Mouse (Mus musculus): ENCODE results near the gene Sv2a.
A peak's percentile ranks its signal among the peaks of the same experiment; 100 is the strongest.
"Not testable (repeated sequence)": the region's sequence is repeated elsewhere in the genome, so short reads cannot be mapped to it uniquely, and the experiment has no call there.

Gene Sv2a

GRCm38 (mm10) chr3:96220131-96220764 lies 39.3 kb downstream of the Sv2a start:
- peak; percentile 67 for DNase-seq (ENCODE audit: low read depth, low spot score)

GRCm38 (mm10) chr3:96220765-96221639 lies 40.1 kb downstream of the Sv2a start, which contains the start of the genes Hist2h2ac and Hist2h2be:
Gene Hist2h2ac, minus strand, starts transcription at chr3:96220880.
Gene Hist2h2be, plus strand, starts transcription at chr3:96221119.
- DNase-seq (ENCODE audit: low read depth, low spot score), result peak; percentile 91

- no peak for DNase-seq (ENCODE audit: low read depth, low spot score)
Measured at GRCm38 (mm10) chr3:96221640-96222038, 40.7 kb downstream of the Sv2a start.

DNA sequence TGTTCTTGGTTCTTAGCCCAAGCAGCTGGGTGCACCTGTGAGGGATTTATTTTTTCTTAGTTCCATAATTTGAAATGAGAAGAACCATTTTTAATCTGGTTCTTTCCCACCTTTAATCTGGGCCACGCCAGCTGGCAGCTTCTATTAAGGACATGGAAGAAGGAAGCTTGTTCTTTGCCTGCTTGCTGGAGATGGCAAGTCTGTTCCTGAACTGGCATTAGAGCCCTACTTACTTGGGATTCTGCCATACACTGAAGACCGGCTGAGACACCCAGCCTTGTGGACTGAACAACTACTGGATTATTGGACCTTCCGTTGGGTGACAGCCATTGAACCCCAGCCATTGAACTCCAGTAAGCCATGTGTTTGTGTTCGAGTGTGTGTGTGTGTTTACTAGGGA lies 41.8 kb downstream of the Sv2a start:
- no peak for DNase-seq (ENCODE audit: low read depth, low spot score)

DNA sequence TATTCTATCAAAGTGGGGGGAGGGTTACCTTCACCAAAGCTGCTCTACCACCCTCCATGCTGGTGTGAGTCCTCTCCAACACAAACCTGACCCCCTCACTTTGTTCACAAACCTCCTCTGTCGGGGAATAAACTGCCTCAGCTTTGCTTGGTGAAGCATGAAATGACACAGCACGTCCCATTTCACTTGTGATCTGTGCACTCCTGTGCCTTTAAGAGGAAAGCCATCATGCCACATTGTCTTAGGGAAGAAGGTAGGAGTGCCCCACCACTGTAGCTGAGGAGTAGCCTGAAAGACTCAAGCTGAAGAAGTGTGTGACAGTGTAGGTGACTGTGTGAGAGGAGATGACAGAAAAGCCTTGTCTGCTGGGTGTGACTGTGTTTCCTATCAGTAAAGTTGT lies 44.5 kb downstream of the Sv2a start:
- no peak for DNase-seq (ENCODE audit: low read depth, low spot score)

DNA sequence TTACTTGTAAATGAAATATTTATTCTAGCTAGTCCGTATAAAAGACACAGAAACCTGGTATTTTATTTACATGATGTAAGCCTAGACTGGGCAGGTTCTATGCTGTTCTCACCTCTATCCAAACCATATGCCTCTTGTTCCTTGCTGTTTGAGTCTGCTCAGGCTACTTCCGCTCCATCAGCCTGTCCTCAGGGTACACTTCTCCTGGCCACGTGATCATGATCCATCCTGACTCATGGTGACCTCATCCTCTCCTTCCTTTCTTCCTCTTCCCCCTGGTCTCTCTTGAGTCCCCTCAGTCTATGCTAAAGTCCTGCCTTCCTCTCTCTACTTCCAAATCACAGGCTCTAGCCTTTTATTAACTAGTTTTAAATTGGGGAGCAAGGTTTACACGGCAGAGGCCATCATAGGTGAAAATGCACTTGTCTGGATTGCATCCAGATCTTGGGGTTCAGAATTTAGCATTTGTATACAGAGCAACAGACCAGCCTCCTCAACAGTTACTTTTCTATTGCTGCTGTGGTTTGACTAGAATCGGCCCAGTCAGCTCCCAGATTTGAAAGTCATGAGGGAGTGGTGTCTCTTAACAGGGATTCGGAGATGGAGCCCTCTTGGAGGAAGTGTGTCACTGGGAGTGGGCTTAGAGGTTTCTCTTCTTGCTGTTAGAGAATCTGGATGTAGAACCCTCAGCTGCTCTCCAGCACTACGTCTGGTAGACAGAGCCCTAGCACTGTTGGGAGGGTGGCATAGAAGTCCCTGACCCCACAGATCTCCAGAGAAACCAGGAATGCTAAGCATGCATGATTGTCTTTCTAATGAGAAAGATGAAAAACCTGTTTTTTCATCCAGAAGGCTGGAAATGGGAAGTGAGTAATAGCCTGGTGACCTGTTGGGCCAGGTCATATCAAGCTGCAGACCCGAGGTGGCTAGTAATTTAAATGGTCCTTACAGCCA lies 46.0 kb downstream of the Sv2a start:
- DNase-seq (ENCODE audit: low read depth, low spot score), result no peak

DNA sequence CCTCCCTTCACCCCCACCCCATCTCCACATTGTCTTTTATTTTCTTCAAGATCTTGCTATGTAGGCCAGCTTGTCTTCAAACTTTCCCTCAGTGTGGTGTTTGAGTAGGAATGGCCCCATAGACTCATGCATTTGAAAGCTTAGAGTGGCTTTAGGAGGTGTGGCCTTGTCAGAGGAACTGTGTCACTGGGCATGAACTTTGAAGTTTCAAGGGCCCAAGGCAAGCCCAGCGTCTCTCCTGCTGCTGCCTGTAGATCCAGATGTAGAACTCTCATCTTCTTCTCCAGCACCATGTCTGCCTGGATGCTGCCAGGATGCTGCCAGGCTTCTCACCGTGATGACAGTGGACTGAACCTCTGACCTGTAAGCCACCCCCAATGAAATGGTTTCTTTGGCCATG lies 47.9 kb downstream of the Sv2a start:
- DNase-seq (ENCODE audit: low read depth, low spot score), result no peak

DNA sequence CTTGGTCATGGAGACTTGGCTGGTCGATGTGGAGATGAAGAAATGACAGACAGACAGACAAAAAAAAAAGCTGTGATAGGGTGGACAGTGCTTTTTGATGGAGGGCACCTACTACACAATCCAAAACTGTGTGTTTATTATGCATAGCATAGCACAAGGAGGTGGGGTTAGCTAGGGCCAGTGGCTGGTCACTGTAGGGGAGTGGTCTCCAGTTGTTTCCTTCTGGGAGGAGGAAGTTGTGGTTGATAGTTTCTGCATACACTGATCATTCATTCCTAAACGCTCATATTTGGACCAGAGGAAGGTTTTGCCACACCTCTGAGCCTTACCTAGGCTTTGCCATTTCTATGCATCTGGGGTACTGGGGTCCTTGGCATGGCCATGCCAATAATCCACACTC lies 49.5 kb downstream of the Sv2a start:
- no peak for DNase-seq (ENCODE audit: low read depth, low spot score)

DNA sequence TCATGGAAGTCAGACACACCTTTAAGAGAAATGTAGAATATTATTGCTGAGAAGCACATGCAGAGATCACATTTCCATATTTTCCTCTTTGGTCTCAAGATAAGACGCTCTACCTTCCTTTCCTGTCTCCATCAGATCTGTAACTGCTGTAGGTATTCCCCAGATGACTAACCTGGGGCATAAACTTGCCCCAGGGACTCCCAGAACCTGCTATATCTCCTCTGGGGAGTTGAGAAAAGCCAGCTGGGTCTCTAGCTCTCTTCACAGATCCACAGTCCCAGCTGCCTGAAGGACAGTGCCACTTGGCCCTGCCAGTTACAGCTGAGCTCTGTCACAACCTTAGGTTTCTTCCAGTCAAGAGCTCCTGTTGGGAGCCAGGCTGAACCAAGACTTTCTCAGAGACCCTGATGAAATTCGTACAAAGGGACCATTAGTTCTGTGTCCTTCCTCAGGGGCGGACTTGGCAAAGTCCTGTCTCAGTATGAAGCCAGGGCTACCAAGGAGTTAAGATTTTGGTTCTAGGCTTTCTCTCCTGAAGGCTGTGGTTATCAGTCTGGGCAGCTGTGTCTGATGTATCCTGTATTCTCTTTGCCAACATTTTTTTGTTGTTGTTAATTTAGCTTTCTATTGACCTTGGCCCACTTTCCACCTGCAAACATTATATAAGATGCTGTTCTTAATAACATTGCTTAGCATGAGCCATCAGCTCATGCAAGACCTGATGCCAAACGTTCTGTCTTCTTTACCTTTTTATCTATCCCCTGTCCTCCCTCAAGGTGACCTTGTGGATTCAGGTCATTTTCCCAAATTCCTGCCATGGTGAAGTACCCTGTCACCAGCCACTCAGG lies 50.2 kb downstream of the Sv2a start:
- no peak for DNase-seq (ENCODE audit: low read depth, low spot score)

GRCm38 (mm10) chr3:96231758-96232120 lies 50.8 kb downstream of the Sv2a start:
- no peak for DNase-seq (ENCODE audit: low read depth, low spot score)

GRCm38 (mm10) chr3:96234914-96235313 lies 54.0 kb downstream of the Sv2a start:
- DNase-seq (ENCODE audit: low read depth, low spot score), result peak; percentile 61

GRCm38 (mm10) chr3:96235836-96236235 lies 54.9 kb downstream of the Sv2a start:
- DNase-seq (ENCODE audit: low read depth, low spot score), result no peak

GRCm38 (mm10) chr3:96236834-96237334 lies 55.9 kb downstream of the Sv2a start:
- no peak for DNase-seq (ENCODE audit: low read depth, low spot score)

DNA sequence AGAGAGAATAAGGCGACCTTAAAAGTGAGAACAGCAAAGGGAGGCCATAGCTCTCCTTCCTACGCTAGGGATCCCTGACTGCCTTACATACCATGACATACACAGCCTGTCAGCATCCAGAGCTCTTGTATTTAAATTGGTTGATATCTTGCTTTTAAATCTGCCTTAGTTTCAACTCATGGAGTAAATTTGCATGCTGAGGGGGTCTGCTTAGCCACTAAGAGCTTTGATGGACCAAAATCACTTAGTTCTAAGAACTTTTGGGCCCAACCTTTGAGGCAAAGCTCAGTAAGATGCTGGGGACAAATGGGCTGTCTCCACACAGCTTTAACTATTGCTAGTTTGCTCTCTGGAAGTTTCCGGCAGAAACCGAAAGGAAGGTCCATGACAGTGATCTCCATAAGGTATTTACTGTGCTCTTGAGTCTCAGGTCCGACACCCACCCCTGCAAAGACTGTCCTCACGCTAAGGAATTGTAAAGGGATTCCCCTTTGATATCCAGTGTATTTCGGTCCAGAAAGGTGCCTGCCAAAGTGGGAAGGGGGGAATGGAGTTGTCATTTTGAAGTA lies 56.5 kb downstream of the Sv2a start:
- no peak for DNase-seq (ENCODE audit: low read depth, low spot score)

DNA sequence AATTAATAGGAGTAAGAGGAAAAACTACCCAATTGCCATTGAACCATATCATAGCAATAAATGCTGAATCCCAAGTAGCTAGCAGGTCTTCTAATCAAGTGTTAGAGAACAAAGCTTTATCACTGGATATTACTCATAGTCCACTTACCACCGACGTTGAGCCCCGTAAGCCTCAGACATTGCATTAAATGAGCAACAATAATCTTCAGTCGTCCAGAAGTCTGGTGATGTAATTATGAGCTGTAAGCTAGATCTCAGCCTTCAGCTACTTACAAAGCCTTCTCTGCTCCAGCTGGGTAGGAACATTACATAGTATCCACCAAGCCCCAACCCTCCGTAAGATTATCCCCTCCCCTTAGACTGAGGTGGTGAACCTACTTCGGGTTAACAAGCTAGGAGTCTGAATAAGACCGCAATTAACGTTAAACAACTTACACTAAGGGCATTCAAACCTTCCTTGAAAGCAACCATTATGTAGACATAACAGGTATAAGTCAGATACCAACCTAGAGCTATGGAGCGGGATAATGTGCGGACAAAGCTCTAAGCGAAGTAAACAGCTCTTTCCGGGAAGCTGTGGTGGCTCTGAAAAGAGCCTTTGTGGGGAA lies 57.1 kb downstream of the Sv2a start:
- peak; percentile 29 for DNase-seq (ENCODE audit: low read depth, low spot score)

DNA sequence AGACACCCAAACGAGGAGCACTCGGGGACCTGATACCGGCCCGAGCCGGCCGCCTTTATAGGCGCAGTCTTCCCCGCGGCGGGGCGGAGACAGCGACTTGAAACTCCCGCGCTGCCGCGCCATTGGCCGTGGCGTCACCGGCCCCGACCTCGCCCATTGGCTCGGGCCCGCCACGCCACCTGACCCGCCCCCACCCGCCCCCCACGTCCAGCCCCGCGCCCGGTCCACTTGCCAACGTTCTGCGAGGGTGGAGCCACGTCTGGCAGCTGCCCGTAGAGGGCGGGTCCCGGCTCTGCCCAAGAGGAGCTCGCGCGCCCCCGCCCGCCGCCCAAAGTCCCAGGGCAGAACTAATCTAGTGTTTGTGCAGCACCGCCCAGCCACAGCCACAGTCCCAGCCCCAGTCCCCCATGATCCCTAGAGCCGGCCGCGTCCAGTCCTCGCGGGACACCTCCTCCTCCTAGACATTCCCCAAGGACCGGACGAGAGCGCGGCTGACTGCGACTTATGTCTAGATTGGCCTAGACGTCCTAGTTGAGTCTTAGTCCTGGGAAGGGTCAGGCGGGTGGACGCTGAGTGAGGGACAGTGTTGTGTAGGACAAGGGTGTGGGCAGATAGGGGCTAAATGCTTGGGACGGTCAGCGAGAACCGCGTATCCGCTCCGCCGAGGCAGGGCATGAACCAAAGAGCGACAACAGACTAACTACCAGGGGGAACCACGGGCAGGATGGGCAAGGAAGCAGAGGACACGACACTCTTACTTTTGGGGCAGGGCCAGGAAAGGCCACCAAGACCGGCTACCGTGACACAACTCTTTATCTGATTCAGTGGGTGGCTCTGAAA lies 58.2 kb downstream of the Sv2a start, which contains the start of gene Hist2h3c2:
TSS of gene Hist2h3c2 (minus strand) at position 174 of the 840 bp plus-strand sequence.
- DNase-seq (ENCODE audit: low read depth, low spot score), result not testable (repeated sequence)

- DNase-seq (ENCODE audit: low read depth, low spot score), result peak; percentile 71
Measured at GRCm38 (mm10) chr3:96239949-96240798, 59.2 kb downstream of the Sv2a start, which contains the start of gene Hist2h2aa2. Gene Hist2h2aa2, minus strand, starts transcription at chr3:96240276.

DNA sequence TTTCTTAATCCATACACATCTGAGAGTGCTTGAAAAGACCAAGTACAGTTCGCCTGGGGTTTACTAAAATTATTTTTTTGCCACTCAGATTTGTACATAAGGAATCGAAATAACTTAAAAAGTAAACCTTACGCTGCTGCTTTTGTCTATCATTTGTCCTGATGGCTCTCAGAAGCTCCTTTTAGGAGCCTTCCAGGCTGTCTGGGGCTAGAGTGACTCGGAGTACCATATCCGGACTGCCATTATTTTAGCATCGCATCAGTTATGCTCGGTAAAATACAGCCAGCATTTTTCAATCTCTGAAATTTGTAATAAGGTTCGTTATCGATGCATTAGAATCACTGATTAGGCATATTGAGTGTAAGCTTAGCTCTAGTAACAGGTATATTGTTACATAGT lies 59.8 kb downstream of the Sv2a start:
- DNase-seq (ENCODE audit: low read depth, low spot score), result no peak
